Mouse (Mus musculus) urinary bladder, postnatal 25 days (tissue): Measurements from ENCODE around the gene Themis2.
"Not testable (repeated sequence)": the region's sequence is repeated elsewhere in the genome, so short reads cannot be mapped to it uniquely, and the experiment has no call there.

Source experiments
- DNase-seq: peaks from one replicate; pipeline ENCODE4 v3.0.0; 2022; ENCODE audit warnings: low spot score

Gene Themis2

DNA sequence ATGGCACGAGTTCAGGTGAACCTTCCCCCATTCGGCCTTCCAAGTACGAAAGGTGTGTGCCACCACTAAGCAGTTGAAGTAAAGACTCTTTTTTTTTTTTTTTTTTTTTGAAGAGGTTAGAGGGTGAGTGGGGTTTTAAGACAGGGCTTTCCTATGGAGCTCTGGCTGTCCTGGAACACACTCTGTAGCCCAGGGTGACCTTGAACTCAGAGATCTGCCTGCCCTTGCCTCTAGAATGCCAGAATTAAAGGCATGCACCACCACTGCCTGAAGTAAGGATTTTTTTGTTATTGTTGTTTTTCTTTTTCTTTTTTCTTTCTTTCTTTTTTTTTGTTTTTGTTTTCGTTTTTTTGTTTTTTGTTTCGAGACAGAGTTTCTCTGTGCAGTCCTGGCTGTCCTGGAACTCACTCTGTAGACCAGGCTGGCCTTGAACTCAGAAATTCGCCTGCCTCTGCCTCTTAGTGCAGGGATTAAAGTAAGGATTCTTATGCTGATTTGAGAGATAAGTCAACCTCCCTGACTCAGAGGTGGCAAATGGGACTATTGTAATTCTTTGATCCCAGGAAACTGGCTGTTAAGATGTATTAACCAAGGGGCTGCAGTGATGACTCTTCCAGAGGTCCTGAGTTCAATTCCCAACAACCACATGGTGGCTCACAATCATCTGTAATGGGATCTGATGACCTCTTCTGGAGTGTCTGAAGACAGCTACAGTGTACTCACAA is 46.8 kb downstream of the Themis2 start:
- DNase-seq = no peak

DNA sequence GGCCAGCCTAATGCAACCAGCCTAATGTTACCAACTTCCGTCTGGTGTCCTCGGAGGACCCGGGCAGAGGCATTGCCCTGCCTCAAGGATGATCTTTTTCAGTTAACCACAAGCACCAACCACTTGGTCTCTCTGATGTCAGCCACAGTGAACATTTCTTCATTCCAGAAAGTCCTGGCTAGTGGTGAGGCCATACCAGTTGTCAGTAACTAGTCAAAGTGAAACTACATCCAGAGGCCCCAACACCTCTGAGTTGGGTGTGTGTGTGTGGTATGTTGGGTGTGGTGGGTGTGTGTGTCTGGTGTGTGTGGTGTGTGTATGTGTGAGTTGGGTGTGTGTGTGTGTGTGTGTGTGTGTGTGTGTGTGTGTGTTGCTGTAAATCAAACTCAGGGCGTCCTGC is 47.4 kb downstream of the Themis2 start:
- DNase-seq = no peak

DNA sequence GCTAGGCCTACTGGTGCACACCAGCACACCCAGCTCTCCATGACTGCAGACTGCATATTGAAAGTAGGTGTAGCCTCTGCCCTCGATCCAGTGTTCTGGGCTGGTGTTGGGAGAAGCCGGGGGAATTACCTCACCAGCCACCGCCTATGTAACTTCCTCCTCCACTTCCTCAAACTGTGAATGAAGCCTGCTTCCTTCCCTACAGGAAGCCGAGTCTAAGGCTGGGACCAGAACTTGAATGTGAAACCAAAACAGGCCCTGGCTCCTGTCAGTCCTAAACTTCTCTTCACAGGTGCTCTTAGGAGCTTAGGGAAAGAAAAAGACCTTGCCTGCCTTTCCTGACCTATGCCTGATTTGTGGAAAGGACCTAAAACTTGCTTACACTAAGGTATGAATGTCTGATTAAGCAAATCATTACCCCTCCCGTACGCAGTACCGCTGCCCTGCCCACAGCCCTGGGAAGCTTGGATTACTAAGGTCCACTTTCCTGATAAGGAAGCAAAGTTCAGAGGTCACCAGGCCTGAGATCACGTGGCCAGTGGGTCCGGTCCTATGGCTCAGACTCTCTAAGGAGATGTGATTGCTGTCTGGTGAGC is 48.4 kb downstream of the Themis2 start:
- no peak for DNase-seq

DNA sequence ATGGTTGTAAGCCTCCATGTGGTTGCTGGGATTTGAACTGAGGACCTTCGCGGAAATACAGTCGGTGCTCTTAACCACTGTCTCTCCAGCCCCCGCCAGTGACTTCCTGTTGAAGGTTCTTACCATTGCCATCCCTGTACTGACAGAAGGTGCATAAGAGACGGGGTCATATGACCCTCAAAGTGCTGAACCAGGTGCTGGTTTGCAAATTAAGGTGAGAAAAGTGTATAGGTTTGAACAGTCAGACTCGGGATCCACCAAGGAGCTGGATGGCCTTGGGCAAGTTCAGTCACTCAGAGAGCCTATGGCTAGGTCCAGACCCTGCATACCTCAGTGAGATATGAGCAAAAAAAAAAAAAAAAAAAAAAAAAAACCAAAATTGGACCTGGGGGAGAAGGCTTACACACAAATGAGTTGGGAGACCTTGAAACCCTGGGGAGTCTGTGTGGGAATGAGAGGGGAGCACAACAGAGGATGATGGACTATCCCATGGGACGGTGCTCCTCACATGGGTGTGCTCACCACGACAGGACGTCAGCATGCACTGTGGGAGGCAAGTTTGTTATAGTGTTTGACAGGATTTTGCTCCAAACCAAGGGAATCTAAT is 49.2 kb downstream of the Themis2 start:
- no peak for DNase-seq

DNA sequence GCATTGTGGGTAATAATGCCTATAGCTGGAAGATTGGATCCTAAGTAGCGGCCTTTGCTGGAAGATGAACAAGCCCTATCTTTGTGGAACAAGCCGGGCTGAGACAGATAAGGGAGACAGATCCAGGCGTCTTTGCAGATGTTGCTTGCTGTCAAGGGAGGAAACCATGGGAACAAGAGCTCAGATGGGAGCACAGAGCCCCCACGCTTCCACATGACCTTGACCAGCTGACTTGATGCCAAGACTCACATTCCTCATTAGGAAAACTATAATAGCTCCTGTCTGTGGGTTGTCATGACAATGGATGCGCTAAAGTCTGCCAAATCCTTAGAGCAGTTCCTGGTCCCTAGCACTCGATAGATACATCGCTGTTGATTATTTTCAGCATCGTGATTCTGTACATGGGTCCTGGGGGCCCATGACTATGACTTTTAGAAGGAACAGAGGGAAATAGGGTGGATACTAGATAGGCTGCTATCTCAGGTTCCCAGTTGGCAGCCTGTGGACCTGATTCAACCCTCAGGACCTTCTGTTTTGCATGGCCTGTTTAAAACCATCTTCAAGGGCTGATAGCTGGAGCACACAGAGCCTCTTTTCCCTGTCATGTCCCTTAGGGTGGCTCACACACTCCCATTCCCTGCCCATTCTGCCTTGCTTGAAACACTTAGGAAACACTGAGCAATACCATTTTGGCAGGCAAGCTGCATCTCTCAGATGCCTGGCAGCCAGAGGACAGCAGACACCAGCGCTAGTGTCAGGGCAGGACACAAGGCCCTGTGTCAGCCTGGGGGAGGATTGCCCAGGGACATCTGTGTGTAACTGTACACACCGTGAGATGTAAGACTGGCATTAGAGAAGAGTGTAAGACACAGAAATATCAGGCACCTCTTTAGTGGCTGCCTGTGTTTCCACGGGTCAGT is 51.9 kb downstream of the Themis2 start:
- no peak for DNase-seq

DNA sequence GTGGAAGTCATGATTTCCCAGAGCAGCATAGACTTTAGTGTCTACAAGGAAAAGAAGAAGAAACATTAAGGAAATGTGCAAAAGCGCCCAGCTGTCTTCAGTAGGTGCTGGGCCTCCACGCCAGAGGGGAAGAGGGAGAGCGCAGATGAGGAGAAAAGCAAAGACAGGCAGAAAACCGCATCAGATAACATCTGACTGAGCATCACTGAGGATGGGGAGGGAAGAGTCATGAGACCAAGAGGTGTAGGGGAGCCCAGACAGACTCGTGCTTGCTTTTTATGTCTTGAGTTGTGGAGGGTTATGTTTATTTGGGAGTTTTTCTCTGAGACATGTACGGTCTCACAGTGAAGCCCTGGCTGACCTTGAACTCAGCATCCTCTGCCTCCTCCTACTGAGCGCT is 54.7 kb downstream of the Themis2 start:
- no peak for DNase-seq

DNA sequence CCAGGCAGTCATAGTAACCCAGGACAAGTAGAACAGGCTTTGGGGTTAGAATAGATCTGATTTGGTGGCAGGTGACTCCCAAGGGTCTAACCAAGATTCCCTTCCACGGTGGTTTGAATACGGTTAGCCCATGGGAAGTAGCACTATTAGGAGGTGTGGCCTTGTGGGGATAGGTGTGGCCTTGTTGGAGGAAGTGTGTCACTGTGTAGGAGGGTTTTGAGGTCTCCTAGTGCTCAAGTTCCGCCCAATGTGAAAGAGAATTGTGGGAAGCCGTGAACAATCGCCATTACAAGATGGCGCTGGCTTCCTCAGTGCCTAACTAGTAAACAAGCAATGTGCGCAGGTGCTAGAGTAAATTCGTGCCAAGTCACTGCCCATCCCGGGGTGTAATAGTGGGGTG is 59.0 kb downstream of the Themis2 start:
- DNase-seq = not testable (repeated sequence)

DNA sequence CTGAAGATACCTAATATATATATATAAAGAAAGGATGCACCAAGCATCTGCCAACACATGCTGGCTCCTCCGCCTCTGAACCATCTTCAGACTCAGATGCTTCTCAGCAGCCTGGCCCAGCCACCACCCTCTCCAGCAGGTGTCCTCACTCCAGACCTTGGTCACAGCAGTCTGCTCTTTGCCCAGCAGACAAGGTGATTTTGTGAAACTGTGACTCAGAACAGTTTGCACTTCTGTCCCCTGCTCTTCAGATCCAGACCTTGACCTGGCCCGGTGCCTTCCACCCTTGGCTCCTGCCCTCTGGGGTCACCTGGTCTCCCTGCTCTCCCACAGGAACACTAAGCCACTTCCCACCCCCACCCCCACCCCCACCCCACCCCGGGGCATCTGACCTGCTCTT is 60.3 kb downstream of the Themis2 start:
- no peak for DNase-seq

DNA sequence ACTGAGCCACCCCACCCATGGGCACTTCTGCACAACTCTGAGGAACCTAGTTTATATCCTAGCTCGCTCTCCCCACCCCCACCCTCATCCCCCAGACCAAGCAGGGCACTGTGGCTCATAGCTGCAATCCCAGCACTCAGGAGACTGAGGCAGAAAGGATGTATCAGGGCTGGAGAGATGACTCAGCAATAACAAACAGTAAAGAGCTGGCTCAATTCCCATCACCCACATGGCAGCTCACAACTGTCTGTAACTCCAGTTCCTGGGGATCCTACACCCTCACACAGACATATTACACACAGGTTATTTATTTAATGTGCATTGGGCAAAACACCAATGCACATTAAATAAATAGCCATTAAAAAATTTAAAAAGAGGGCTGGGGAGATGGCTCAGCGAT is 60.8 kb downstream of the Themis2 start:
- DNase-seq = no peak

DNA sequence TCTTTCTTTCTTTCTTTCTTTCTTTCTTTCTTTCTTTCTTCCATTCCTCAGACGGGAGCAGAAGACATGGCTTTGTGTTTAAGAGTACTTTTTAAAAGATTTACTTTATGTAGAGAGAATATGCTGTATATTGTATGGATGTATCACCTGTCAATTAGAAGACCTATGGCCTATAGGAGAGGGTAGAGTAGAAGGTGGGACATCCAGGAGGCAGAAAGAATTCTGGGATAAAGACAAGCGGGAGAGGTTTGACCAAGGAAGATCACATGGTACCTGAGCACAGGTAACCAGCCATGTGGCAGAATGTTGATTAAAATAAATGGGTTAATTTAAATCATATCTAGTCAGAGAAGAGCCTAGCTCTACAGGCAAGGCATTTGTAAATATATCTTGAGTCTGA is 61.4 kb downstream of the Themis2 start:
- DNase-seq = no peak

DNA sequence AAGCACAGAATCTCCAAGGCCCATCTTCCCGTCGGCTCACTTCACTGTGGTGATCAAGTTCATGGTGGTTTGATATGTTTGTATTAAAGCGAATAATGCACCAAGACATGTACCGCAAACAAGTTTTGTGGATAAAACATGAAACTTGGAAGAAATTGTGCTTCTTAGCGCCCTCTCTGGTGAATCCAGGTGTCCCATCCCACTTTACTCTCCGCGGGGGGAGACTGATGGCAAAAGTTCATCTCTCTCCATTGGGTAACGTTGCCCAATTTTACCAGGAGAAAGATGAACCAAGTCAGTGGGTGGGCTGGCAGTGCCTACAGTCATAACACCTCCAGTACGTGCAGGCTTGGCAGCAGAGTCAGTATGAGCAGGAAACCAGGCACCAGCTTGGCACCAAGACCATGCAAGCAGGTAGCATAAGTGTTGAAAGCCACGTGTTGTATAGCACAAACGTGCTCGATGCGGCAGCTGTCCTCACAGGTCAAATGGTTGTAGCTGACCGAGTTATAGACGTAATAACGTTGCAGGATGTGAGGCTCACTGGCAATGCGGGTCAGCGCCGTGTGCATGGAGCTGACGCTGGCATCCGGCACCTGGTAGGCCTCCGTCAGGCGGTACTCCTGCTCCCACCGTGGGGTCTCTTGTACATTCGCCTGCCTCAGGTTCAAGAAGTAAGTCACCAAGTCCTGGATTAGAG is 63.0 kb downstream of the Themis2 start:
- DNase-seq = no peak

DNA sequence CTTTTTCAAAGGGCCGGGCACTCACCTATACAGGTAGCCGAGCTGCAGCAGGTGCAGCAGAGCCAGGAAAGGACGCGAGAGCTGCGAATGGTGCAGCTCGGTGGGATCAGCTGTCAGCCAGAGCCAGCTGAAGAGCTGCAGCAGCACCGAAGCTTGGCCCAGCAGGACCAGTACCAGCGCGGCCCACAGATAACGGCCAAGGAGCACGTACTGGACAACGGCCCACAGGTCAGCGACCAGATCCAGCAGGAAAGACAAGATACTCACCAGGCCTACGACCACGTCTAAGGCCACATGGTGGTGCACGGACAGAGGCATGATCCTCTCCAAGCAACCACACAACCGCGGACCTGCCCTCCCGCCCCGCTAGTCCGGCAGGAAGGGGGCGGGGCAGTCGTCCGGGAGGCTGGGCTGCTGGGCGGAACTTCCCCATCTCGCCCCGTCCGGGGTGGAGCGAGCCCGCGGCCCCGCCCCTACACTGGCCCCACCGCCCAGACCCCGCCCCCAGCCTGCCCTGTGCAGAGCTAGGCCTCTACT is 64.0 kb downstream of the Themis2 start, which contains the start of gene Xkr8:
Gene Xkr8 (minus strand): TSS at position 399 of the 537 bp plus-strand sequence.
- DNase-seq = peak; percentile 93
